Mouse (Mus musculus) myocyte (in vitro differentiated cells): ENCODE measurements around the gene Pklr. TPM values are rescaled to one million over a fixed set of nuclear protein-coding genes. Genes with fewer than 3 reads are reported as not detected.

Experiments used
- H3K27me3 ChIP-seq: one replicate; pipeline ENCODE4 v1.6.1; 2011; ENCODE audit not compliant: control insufficient read depth, insufficient read depth, insufficient read length
- H3K36me3 ChIP-seq: one replicate; pipeline ENCODE4 v1.6.1; 2011; ENCODE audit not compliant: control insufficient read depth, insufficient read depth
- H3K4me2 ChIP-seq: one replicate; pipeline ENCODE4 v1.6.1; 2011; ENCODE audit warnings: low read depth, control low read depth
- H3K4me3 ChIP-seq: one replicate; pipeline ENCODE4 v1.5.1; 2011; ENCODE audit warnings: mild to moderate bottlenecking, control low read depth, moderate library complexity
- H3K79me2 ChIP-seq: one replicate; pipeline ENCODE4 v1.6.1; 2011; ENCODE audit not compliant: control insufficient read depth, insufficient read depth
- H3ac ChIP-seq: one replicate; pipeline ENCODE4 v1.6.1; 2011; ENCODE audit not compliant: control insufficient read depth, insufficient read length
- CEBPB ChIP-seq: IDR thresholded peaks from 2 replicates; pipeline ENCODE4 v1.6.1; 2011; ENCODE audit warnings: mild to moderate bottlenecking, moderate library complexity; ENCODE audit not compliant: poor library complexity, insufficient read depth, severe bottlenecking
- E2F4 ChIP-seq: IDR thresholded peaks from one replicate; pipeline ENCODE4 v1.6.1; 2011; ENCODE audit warnings: mild to moderate bottlenecking, control low read depth, moderate library complexity; ENCODE audit not compliant: insufficient read depth
- MAX ChIP-seq: IDR thresholded peaks from one replicate; pipeline ENCODE4 v1.6.1; 2011; ENCODE audit warnings: low read depth, mild to moderate bottlenecking, control low read depth
- MYOD1 ChIP-seq, 3 experiments: IDR thresholded peaks; one replicate each; pipeline ENCODE4 v1.6.1; 2011; ENCODE audit warnings: control low read depth in 2 of 3, low read depth in 2 of 3, mild to moderate bottlenecking in 2 of 3, moderate library complexity in 1 of 3; ENCODE audit not compliant: insufficient read length in 2 of 3, control insufficient read depth in 1 of 3
- MYOG ChIP-seq, 3 experiments: IDR thresholded peaks; one replicate each; pipeline ENCODE4 v1.6.1; 2011; ENCODE audit warnings: control low read depth in 2 of 3, low read depth in 2 of 3, mild to moderate bottlenecking in 2 of 3; ENCODE audit not compliant: insufficient read length in 2 of 3, control insufficient read depth in 1 of 3, insufficient read depth in 1 of 3
- POLR2A ChIP-seq: IDR thresholded peaks from one replicate; pipeline ENCODE4 v1.6.1; 2011; ENCODE audit warnings: low read depth, mild to moderate bottlenecking, control low read depth, moderate library complexity; ENCODE audit not compliant: insufficient read length
- POLR2AphosphoS2 ChIP-seq: IDR thresholded peaks from one replicate; pipeline ENCODE4 v1.6.1; 2011; ENCODE audit warnings: low read depth, control low read depth; ENCODE audit not compliant: insufficient read length
- REST ChIP-seq: IDR thresholded peaks from one replicate; pipeline ENCODE4 v1.6.1; 2011; ENCODE audit warnings: mild to moderate bottlenecking, control low read depth, moderate library complexity; ENCODE audit not compliant: insufficient read depth, insufficient read length
- SRF ChIP-seq: IDR thresholded peaks from one replicate; pipeline ENCODE4 v1.6.1; 2011; ENCODE audit warnings: low read depth; ENCODE audit not compliant: control insufficient read depth, insufficient read length
- TCF12 ChIP-seq: IDR thresholded peaks from one replicate; pipeline ENCODE4 v1.6.1; 2011; ENCODE audit warnings: mild to moderate bottlenecking, control low read depth; ENCODE audit not compliant: poor library complexity, insufficient read depth, severe bottlenecking
- TCF3 ChIP-seq: IDR thresholded peaks from one replicate; pipeline ENCODE4 v1.6.1; 2011; ENCODE audit warnings: low read depth, control low read depth; ENCODE audit not compliant: insufficient read length
- USF1 ChIP-seq: IDR thresholded peaks from one replicate; pipeline ENCODE4 v1.6.1; 2011; ENCODE audit warnings: low read depth, mild to moderate bottlenecking, control low read depth, moderate library complexity
- polyA plus RNA-seq: library from polyadenylated mRNA; unstranded; fragments of >200 nt; fragmentation: generic; extraction: Trizol; gene quantifications from one replicate; pipeline ENCODE4 v1.2.1, GENCODE M21; 2012; ENCODE audit warnings: missing spikeins

Pklr gene
- polyA plus RNA-seq, 1 experiment: not detected

GRCm38 (mm10) chr3:89091811-89092508 is 44.0 kb upstream of the Pklr start:
- Histone ChIP-seq H3K4me2 (peak overlapping the region; percentile 98), H3ac (peak overlapping the region; percentile 39), H3K36me3 (peaks cover 7% of the 10 kb centered on the region), H3K79me2 (peaks cover 6% of the 10 kb centered on the region), H3K4me3 (peak overlapping the region; percentile 73), H3K27me3 (no peaks in the 10 kb centered on the region)
- TF ChIP-seq MAX (no peak), POLR2A (no peak), MYOG (IDR thresholded peaks at IDR 0.05; ENCODE audit: control insufficient read depth in 1 of 3, insufficient read depth in 1 of 3, insufficient read length in 2 of 3, low read depth in 2 of 3) (no peak), TCF3 (no peak), CEBPB (no peak), E2F4 (no peak), SRF (no peak), POLR2AphosphoS2 (no peak), MYOD1 (IDR thresholded peaks at IDR 0.05; ENCODE audit: control insufficient read depth in 1 of 3, insufficient read length in 2 of 3, low read depth in 2 of 3) (no peak), TCF12 (no peak), REST (no peak), USF1 (no peak)

- H3ac ChIP-seq: peak overlapping the region; percentile 8
- H3K4me2 ChIP-seq: peak overlapping the region; percentile 98
- TF ChIP-seq MYOD1 (IDR thresholded peaks at IDR 0.05; ENCODE audit: control insufficient read depth in 1 of 3, insufficient read length in 2 of 3, low read depth in 2 of 3): no peak
- TF ChIP-seq SRF: no peak
- no peak for TF ChIP-seq TCF12
- no peak for TF ChIP-seq REST
- TF ChIP-seq CEBPB: no peak
- no peak for TF ChIP-seq POLR2A
- TF ChIP-seq MYOG (IDR thresholded peaks at IDR 0.05; ENCODE audit: control insufficient read depth in 1 of 3, insufficient read depth in 1 of 3, insufficient read length in 2 of 3, low read depth in 2 of 3): no peak
- no peak for TF ChIP-seq TCF3
- no peak for TF ChIP-seq USF1
- TF ChIP-seq E2F4: no peak
- no peak for TF ChIP-seq POLR2AphosphoS2
- TF ChIP-seq MAX: no peak
- peaks cover 13% of the 10 kb centered on the region for H3K36me3 ChIP-seq
- H3K79me2 ChIP-seq: peaks cover 13% of the 10 kb centered on the region
- peak overlapping the region; percentile 73 for H3K4me3 ChIP-seq
- no peaks in the 10 kb centered on the region for H3K27me3 ChIP-seq
These were observed 43.3 kb upstream of the Pklr start for GRCm38 (mm10) chr3:89092509-89093090.

- H3ac ChIP-seq: peak within 1 kb of the TSS; percentile 8
- peak; percentile 91 for TF ChIP-seq POLR2AphosphoS2
- no peak for TF ChIP-seq TCF12
- no peak for TF ChIP-seq CEBPB
- peak; percentile 21 for TF ChIP-seq SRF
- TF ChIP-seq MAX: no peak
- no peak for TF ChIP-seq MYOG (IDR thresholded peaks at IDR 0.05; ENCODE audit: control insufficient read depth in 1 of 3, insufficient read depth in 1 of 3, insufficient read length in 2 of 3, low read depth in 2 of 3)
- TF ChIP-seq E2F4: no peak
- no peak for TF ChIP-seq REST
- no peak for TF ChIP-seq USF1
- no peak for TF ChIP-seq TCF3
- TF ChIP-seq MYOD1 (IDR thresholded peaks at IDR 0.05; ENCODE audit: control insufficient read depth in 1 of 3, insufficient read length in 2 of 3, low read depth in 2 of 3): peak in 1 of 3 experiments; percentile 21
- peak; percentile 69 for TF ChIP-seq POLR2A
- peaks cover 19% of the 10 kb centered on the region for H3K36me3 ChIP-seq
- peak within 1 kb of the TSS; percentile 98 for H3K4me2 ChIP-seq
- peak within 1 kb of the TSS; percentile 73 for H3K4me3 ChIP-seq
- H3K79me2 ChIP-seq: peaks cover 18% of the 10 kb centered on the region
- H3K27me3 ChIP-seq: no peaks in the 10 kb centered on the region
These were observed 42.8 kb upstream of the Pklr start, which contains the start of gene Rusc1 for GRCm38 (mm10) chr3:89093175-89093574. Gene Rusc1 (minus strand): TSS chr3:89093311.

- no peak overlapping the region for H3ac ChIP-seq
- H3K4me3 ChIP-seq: no peak overlapping the region
- H3K36me3 ChIP-seq: peaks cover 24% of the 10 kb centered on the region
- peaks cover 27% of the 10 kb centered on the region for H3K79me2 ChIP-seq
- H3K4me2 ChIP-seq: no peak overlapping the region
- no peak for TF ChIP-seq MAX
- TF ChIP-seq USF1: no peak
- TF ChIP-seq TCF12: no peak
- TF ChIP-seq E2F4: no peak
- TF ChIP-seq POLR2AphosphoS2: no peak
- TF ChIP-seq TCF3: no peak
- no peak for TF ChIP-seq SRF
- no peak for TF ChIP-seq POLR2A
- no peak for TF ChIP-seq REST
- no peak for TF ChIP-seq CEBPB
- no peaks in the 10 kb centered on the region for H3K27me3 ChIP-seq
These were observed 41.9 kb upstream of the Pklr start for GRCm38 (mm10) chr3:89094021-89094420.
